Mouse (Mus musculus): ENCODE data around the gene Tmem121.

Tmem121 gene

GRCm38 (mm10) chr12:113185442-113186291, at the start of gene Tmem121:
Gene Tmem121, plus strand, starts transcription at chr12:113185930.
- DNase-seq: no peak

- DNase-seq: no peak
Observed at GRCm38 (mm10) chr12:113136492-113137020, 49.2 kb upstream of the Tmem121 start.

GRCm38 (mm10) chr12:113137260-113138213, 48.2 kb upstream of the Tmem121 start:
- no peak for DNase-seq

- no peak for DNase-seq
Observed at GRCm38 (mm10) chr12:113138291-113138690, 47.4 kb upstream of the Tmem121 start.

- DNase-seq: peak; percentile 50 to 66
Observed at GRCm38 (mm10) chr12:113138901-113139864, 46.5 kb upstream of the Tmem121 start.

GRCm38 (mm10) chr12:113139908-113140615, 45.7 kb upstream of the Tmem121 start, which contains the start of gene Crip2:
Gene Crip2, plus strand, starts transcription at chr12:113140236.
- DNase-seq: peak; percentile 82 to 84

GRCm38 (mm10) chr12:113140616-113141411, 44.9 kb upstream of the Tmem121 start:
- DNase-seq: peak; percentile 37 to 52

- peak; percentile 44 to 52 for DNase-seq
Observed at GRCm38 (mm10) chr12:113141531-113141973, 44.2 kb upstream of the Tmem121 start.

GRCm38 (mm10) chr12:113142021-113142975, 43.4 kb upstream of the Tmem121 start:
- DNase-seq: peak; percentile 75 to 86

- DNase-seq: no peak
Observed at GRCm38 (mm10) chr12:113143164-113143563, 42.6 kb upstream of the Tmem121 start.

GRCm38 (mm10) chr12:113144001-113144756, 41.6 kb upstream of the Tmem121 start:
- DNase-seq: peak; percentile 37 to 62

- DNase-seq: no peak
Observed at GRCm38 (mm10) chr12:113144886-113145285, 40.8 kb upstream of the Tmem121 start.

- DNase-seq: no peak
Observed at GRCm38 (mm10) chr12:113145591-113145990, 40.1 kb upstream of the Tmem121 start.

- DNase-seq: peak; percentile 74 to 88
Observed at GRCm38 (mm10) chr12:113146112-113147057, 39.3 kb upstream of the Tmem121 start, which contains the start of gene Crip1. Gene Crip1, plus strand, starts transcription at chr12:113146316.

GRCm38 (mm10) chr12:113147481-113147880, 38.2 kb upstream of the Tmem121 start:
- no peak for DNase-seq

- peak in 1 of 2 experiments; percentile 12 for DNase-seq
Observed at GRCm38 (mm10) chr12:113148381-113149035, 37.2 kb upstream of the Tmem121 start.
